Mouse (Mus musculus): ENCODE data around the gene H13. TPM values are rescaled to one million over a fixed set of nuclear protein-coding genes. Genes with fewer than 3 reads are reported as not detected.

H13 gene
- total RNA-seq, 2 experiments from 2014 or later = 149 to 160 TPM

- DNase-seq = peak; percentile 94
- intact Hi-C loops (cut with DNase I) = loop anchor here (2.0 kb wide), 1 partner anchor 134 kb away; the partner anchor contains the start of gene Bcl2l1
These were observed 27.4 kb downstream of the H13 start for GRCm38 (mm10) chr2:152696476-152697164.

- intact Hi-C loops (cut with DNase I) = no loop called here
- no peak for DNase-seq
These were observed 30.9 kb downstream of the H13 start for GRCm38 (mm10) chr2:152700138-152700537.

GRCm38 (mm10) chr2:152700725-152701124 lies 31.5 kb downstream of the H13 start:
- intact Hi-C loops (cut with DNase I) = no loop called here

DNA sequence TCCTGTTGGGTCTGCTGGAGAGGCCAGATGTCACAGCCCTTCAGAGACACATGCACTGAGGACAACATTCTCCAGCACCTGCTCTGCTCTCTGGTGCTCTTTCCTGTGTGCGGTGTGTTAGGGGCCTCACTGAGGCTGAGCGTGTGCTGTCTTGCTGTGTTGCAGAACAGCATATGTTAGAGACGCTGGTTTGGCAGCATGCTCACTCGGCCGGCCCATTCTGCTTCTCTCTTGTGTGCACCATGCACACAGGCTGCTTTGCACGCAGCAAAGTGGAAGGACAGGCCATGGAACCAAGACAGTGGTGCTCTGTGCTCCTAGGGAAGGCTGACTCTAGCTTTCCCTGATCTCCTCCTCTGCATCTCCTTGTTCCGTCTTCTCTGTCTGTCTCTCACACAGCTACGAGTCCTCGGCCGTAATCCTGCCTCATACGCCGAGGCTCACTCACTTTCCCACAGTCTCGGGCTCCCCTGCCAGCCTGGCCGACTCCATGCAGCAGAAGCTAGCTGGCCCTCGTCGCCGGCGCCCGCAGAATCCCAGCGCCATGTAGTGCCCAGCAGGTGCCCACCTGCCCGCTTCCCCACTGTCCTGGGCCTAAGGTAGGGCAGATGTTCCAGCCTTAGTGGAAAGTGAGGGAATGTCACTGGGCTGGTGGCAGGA lies 34.5 kb downstream of the H13 start:
- DNase-seq = peak; percentile 34
- intact Hi-C loops (cut with DNase I) = no loop called here

More at GRCm38 (mm10) chr2:152700725-152701124, 31.5 kb downstream of the H13 start:
- peak; percentile 45 for DNase-seq

DNA sequence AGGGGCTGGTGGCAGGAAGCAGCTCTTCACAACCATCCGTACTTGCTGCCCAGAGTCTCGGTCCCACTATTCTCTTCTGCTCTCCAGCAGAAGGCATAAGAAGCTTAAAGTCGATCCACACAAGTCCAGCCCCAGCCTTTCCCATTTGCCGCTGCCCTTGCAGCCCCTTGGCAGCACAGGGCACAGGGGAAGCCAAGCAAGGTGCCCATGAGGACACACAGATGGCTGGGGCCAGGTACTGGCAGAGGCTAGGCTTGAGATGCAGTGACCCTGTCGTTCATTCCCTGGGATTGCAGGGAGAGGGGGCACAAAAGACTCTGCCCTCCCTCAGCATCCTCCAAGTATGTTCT lies 35.0 kb downstream of the H13 start:
- DNase-seq = peak; percentile 59
- intact Hi-C loops (cut with DNase I) = no loop called here

GRCm38 (mm10) chr2:152704811-152705370 lies 35.6 kb downstream of the H13 start:
- DNase-seq = no peak
- intact Hi-C loops (cut with DNase I) = no loop called here

- intact Hi-C loops (cut with DNase I) = no loop called here
- peak; percentile 84 for DNase-seq
These were observed 36.8 kb downstream of the H13 start for GRCm38 (mm10) chr2:152705993-152706571.

DNA sequence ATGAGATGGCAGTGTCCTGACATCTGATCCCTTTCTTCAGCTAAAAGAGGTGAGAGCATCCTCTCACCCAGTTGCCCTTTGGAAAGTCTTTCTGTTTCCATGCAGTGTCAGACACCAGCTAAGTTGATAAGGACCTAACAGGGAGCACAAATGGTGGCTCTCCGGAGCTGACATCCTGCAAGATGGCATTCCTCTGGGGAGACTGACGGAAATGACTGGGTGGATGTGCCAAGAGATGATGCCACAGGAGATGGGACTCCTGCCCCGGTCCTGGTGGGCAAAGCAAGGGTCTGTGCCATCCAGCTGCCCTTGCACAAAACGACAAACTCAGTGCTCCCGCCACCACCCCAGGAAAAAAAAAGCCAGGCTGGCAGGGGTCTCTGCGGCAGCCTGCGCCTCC lies 37.9 kb downstream of the H13 start:
- no peak for DNase-seq
- intact Hi-C loops (cut with DNase I) = no loop called here

DNA sequence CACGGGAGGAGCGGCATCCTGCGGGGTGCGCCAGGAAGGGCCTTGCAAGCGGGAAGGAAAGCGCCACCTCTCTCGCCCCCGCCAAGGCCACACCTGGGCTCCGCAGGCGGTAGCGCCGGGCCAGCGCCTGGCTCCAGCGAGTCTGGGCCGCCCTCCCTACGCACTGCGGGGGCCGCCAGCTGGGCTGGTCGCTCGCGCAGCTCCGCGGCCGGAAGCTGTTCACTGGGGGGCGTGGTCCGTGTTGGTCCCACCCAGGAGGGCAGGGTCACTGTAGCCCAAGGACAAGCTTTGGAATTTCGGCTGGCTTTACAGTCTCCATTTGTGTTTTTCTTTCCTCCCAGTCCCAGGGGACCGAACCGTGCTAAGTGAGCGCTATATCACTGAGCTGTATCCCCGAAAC lies 38.4 kb downstream of the H13 start:
- peak; percentile 88 for DNase-seq
- intact Hi-C loops (cut with DNase I) = no loop called here

DNA sequence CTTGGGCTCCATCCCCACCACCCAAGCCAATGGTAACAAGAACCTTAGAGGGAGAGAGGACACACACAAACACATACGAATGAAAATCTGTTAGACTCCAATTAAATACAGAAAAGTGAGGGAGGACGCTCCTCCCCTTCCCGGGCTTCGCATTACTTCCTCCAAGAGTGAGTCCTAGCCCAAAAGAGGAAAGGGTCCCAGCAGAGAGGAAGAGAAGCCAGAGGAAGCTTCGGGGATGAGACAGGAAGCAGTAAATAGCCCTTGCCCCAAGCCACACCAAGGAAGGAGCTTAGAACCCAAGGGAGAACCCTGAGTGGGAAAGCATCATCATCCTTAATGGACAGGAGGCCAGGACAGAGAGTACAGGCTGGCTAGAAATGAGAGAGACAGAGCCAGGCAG lies 39.8 kb downstream of the H13 start:
- no peak for DNase-seq
- intact Hi-C loops (cut with DNase I) = no loop called here

DNA sequence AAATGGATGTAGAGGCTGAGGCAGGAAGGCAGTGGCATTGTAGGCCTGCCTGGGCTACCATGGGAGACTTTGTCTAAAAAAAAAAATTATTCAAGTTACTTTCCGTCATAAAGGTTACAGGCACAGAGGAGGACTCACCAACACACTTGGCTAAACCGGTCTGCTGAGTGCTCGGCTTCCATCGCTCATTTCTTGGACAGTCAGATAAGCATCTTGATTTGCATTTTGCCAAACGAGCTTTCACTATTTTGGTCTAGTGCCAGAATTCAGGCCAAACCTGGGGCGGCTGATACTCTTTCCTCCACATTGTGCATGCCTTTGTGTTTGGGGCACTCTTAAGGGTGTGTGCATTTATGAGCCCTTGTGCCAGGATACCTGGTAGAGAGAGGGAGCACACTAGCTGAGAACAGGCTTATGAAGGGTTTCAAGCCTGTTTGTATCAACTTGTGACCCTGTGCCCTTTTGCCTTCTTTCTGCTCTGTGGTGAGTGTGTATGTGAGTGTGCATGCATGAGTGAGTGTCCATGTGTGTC lies 47.0 kb downstream of the H13 start:
- DNase-seq = no peak
- intact Hi-C loops (cut with DNase I) = no loop called here

DNA sequence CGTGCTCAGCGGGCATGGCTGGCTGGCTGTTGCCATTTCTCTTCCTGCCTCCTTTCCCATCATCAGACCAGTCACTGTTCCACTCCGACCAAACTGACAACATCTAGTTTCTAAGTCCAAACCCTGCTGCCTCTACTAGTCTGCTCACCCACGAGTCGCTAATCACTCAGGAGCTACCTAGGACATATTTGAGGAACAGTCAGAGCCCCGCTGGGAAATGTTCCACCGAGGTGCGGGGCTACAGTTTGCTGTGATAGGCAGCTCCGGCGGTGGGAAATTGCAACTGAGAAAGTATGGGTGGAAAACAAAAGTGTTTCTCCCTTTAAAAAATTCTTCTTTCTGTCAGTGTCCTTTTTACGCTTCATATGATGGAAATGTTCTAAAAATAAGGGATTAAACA lies 48.4 kb downstream of the H13 start:
- intact Hi-C loops (cut with DNase I) = no loop called here
- DNase-seq = no peak

DNA sequence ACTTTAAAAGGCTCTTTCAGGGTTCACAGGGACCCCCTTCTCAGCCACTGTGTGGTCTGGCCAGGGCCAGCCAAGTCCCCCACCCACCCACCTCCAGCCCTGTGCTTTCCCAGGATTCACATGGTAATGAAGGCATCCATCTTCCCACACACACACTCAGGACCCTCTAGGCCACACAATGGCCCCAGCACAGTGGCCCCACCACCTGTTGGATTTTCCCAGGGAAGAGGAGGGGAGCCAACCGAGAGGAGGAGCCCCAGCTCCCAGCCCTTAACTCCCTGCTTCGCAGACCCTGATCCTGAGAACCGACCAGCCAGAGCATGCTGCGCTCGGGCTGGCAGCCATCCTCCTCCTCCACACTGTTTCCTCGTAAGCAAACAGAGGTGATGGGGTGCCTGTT lies 48.8 kb downstream of the H13 start:
- DNase-seq = peak; percentile 35
- intact Hi-C loops (cut with DNase I) = no loop called here

GRCm38 (mm10) chr2:152723651-152724331 lies 54.5 kb downstream of the H13 start:
- intact Hi-C loops (cut with DNase I) = no loop called here
- peak; percentile 67 for DNase-seq

DNA sequence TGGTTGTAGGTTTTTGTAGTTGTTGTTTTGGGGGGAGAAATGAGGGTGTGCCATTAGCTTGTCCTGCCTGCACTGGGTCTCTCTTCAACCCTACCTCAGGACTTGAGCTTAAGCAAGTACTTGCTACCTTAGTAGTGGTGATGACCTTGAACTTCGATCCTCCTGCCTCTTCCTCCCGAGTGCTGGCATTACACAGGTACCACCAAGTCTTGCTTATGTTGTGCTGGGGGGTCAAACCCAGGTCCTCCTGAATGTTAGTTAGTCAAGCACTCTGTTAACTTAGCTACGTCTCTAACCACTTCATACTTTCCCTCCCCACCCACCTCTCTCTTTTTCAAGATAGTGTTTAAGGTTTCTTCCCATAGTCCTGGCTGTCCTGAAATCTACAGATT lies 55.1 kb downstream of the H13 start:
- DNase-seq = no peak
- intact Hi-C loops (cut with DNase I) = no loop called here

- intact Hi-C loops (cut with DNase I) = no loop called here
- no peak for DNase-seq
These were observed 56.0 kb downstream of the H13 start for GRCm38 (mm10) chr2:152725178-152725750.

DNA sequence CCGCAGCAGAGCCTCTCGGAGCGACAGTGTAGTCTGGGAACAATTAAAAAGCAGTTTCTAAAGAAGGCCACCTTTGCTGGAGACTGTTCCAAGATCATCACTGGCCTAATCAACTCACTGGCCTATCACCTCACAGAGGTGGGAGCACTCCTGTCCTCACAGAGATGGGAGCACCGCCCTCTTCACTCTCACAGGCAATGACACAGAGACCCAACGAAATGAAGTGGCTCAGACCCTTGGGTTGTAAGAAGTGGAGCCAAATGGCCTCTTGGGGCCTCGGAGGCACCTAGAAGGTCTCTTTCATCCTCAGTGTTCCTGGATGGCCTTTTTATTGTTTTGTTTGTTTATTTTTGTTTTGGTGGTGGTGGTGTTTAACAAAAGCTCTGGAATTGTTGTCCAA lies 57.0 kb downstream of the H13 start:
- intact Hi-C loops (cut with DNase I) = no loop called here
- DNase-seq = no peak

GRCm38 (mm10) chr2:152726751-152727335 lies 57.6 kb downstream of the H13 start:
- intact Hi-C loops (cut with DNase I) = no loop called here
- DNase-seq = no peak

- DNase-seq = no peak
- intact Hi-C loops (cut with DNase I) = no loop called here
These were observed 58.7 kb downstream of the H13 start for GRCm38 (mm10) chr2:152727795-152728510.

DNA sequence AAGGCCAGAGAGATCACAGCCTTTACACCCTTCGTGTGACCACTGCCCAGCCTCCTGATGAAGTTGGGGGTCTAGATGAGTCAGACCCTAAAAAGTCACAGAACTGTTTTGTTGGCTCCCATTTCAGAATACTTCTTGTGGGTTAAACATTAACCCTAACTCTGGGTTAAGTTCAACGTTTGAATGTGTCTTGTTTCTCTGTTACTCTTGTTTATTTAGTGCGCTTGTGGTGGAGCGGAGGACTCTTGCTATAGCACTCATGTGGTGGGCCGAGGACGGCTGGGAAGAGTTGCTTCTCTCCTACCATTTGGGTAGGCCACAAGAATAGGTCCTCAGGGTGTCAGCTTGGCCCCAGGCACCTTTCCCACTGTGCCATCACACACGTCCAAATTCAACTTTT lies 59.3 kb downstream of the H13 start:
- intact Hi-C loops (cut with DNase I) = no loop called here
- DNase-seq = no peak
